Mouse (Mus musculus) CH12.LX (cell line): ENCODE results near the gene Plcb1. TPM values are rescaled to one million over a fixed set of nuclear protein-coding genes. Genes with fewer than 3 reads are reported as not detected.

Experiments used
- DNase-seq: peaks from one replicate; pipeline ENCODE4 v3.0.0-alpha.2; 2013; ENCODE audit errors: extremely low read depth
- H3K27ac ChIP-seq: 2 replicates; pipeline ENCODE4 v1.5.1; 2012; ENCODE audit warnings: low read depth, mild to moderate bottlenecking, control low read depth, moderate library complexity; ENCODE audit not compliant: insufficient read depth
- H3K27me3 ChIP-seq: replicated peaks from 2 replicates; pipeline ENCODE3; 2012; ENCODE audit warnings: inconsistent platforms
- H3K36me3 ChIP-seq, 2 experiments: replicated peaks in 1 of 2; 2 replicates each; pipeline versions ENCODE3 to v1.6.1; 2012; ENCODE audit warnings: inconsistent platforms in 1 of 2, low read length in 1 of 2, mild to moderate bottlenecking in 1 of 2, mixed read lengths in 1 of 2, moderate library complexity in 1 of 2; ENCODE audit not compliant: control insufficient read depth in 1 of 2, insufficient read depth in 1 of 2
- H3K4me1 ChIP-seq, 2 experiments: 2 replicates each; pipeline ENCODE4 v1.6.1; 2012; ENCODE audit warnings: inconsistent platforms in 1 of 2, moderate library complexity in 1 of 2; ENCODE audit not compliant: insufficient read depth in 2 of 2, control insufficient read depth in 1 of 2
- H3K4me2 ChIP-seq: 2 replicates; pipeline ENCODE4 v1.6.1; 2012; ENCODE audit warnings: low read depth, mild to moderate bottlenecking, control low read depth; ENCODE audit not compliant: poor library complexity, insufficient read depth, severe bottlenecking
- H3K4me3 ChIP-seq, 3 experiments: fragments of 150-350 bp in 1 of 3; sonication (generic) in 1 of 3; replicated peaks in 1 of 3; 2 replicates each; pipeline versions ENCODE3 to v1.5.1; 2011 to 2012; ENCODE audit warnings: low read depth in 2 of 3, low read length in 2 of 3, mild to moderate bottlenecking in 2 of 3, moderate library complexity in 2 of 3, control low read depth in 1 of 3, improper control_type of control experiment in 1 of 3, inconsistent platforms in 1 of 3, mixed read lengths in 1 of 3; ENCODE audit not compliant: poor library complexity in 1 of 3
- H3K79me2 ChIP-seq: replicated peaks from 2 replicates; pipeline ENCODE4 v1.6.1; 2012; ENCODE audit warnings: mild to moderate bottlenecking, moderate library complexity; ENCODE audit not compliant: control insufficient read depth, poor library complexity, insufficient read depth, severe bottlenecking; ENCODE audit errors: extremely low read depth
- H3K9ac ChIP-seq: 2 replicates; pipeline ENCODE4 v1.6.1; 2012; ENCODE audit warnings: low read depth, mild to moderate bottlenecking, control low read depth, moderate library complexity; ENCODE audit not compliant: insufficient read depth
- H3K9me3 ChIP-seq: replicated peaks from 2 replicates; pipeline ENCODE3; 2012; ENCODE audit warnings: low read length, inconsistent platforms, mixed read lengths
- CHD1 ChIP-seq: IDR thresholded peaks from 2 replicates; pipeline ENCODE4 v1.6.1; 2012; ENCODE audit warnings: low read depth, low read length, improper control_type of control experiment, inconsistent platforms
- CTCF ChIP-seq, 2 experiments: IDR thresholded peaks in 1 of 2; conservative IDR thresholded peaks in 1 of 2; 2 replicates each; pipeline ENCODE4 v1.5.1; 2011 to 2012; ENCODE audit warnings: low read depth in 2 of 2, low read length in 2 of 2, improper control_type of control experiment in 1 of 2, inconsistent platforms in 1 of 2, mild to moderate bottlenecking in 1 of 2, moderate library complexity in 1 of 2
- E2F4 ChIP-seq: IDR thresholded peaks from 2 replicates; pipeline ENCODE4 v1.6.1; 2011; ENCODE audit warnings: low read depth, low read length, improper control_type of control experiment; ENCODE audit not compliant: insufficient replicate concordance
- EP300 ChIP-seq: IDR thresholded peaks from 2 replicates; pipeline ENCODE4 v1.6.1; 2011; ENCODE audit warnings: low read length, improper control_type of control experiment
- IRF4 ChIP-seq: IDR thresholded peaks from 2 replicates; pipeline ENCODE4 v1.6.1; 2014; ENCODE audit warnings: low read depth, mild to moderate bottlenecking, inconsistent platforms, low read length, improper control_type of control experiment
- JUN ChIP-seq: IDR thresholded peaks from 2 replicates; pipeline ENCODE4 v1.6.1; 2011; ENCODE audit warnings: low read depth, mild to moderate bottlenecking, low read length, improper control_type of control experiment, moderate library complexity; ENCODE audit not compliant: insufficient read depth
- KAT2A ChIP-seq: IDR thresholded peaks from 2 replicates; pipeline ENCODE4 v1.6.1; 2012; ENCODE audit warnings: low read length, improper control_type of control experiment, inconsistent platforms; ENCODE audit not compliant: insufficient replicate concordance
- MAFK ChIP-seq: IDR thresholded peaks from 2 replicates; pipeline ENCODE4 v1.6.1; 2011; ENCODE audit warnings: low read length, improper control_type of control experiment; ENCODE audit not compliant: insufficient replicate concordance
- MAX ChIP-seq: IDR thresholded peaks from 2 replicates; pipeline ENCODE4 v1.6.1; 2011; ENCODE audit warnings: low read length, improper control_type of control experiment
- MEF2A ChIP-seq: IDR thresholded peaks from 2 replicates; pipeline ENCODE4 v1.6.1; 2014; ENCODE audit warnings: low read depth, mild to moderate bottlenecking, inconsistent platforms, low read length, improper control_type of control experiment, borderline replicate concordance
- MXI1 ChIP-seq: IDR thresholded peaks from 2 replicates; pipeline ENCODE4 v1.6.1; 2011; ENCODE audit warnings: mild to moderate bottlenecking, low read depth, low read length, improper control_type of control experiment
- POLR2A ChIP-seq: IDR thresholded peaks from 2 replicates; pipeline ENCODE4 v1.6.1; 2011; ENCODE audit warnings: low read depth, mild to moderate bottlenecking, improper control_type of control experiment, low read length
- POLR2AphosphoS2 ChIP-seq: IDR thresholded peaks from 2 replicates; pipeline ENCODE4 v1.6.1; 2011; ENCODE audit warnings: low read depth, low read length, improper control_type of control experiment
- SIN3A ChIP-seq: IDR thresholded peaks from 2 replicates; pipeline ENCODE4 v1.6.1; 2012; ENCODE audit warnings: low read length, improper control_type of control experiment, inconsistent platforms
- TBP ChIP-seq: conservative IDR thresholded peaks from 2 replicates; pipeline ENCODE4 v1.6.1; 2011; ENCODE audit warnings: low read depth, low read length, improper control_type of control experiment
- USF1 ChIP-seq: IDR thresholded peaks from 2 replicates; pipeline ENCODE4 v1.6.1; 2014; ENCODE audit warnings: low read depth, mild to moderate bottlenecking, inconsistent platforms, low read length, improper control_type of control experiment
- ZKSCAN1 ChIP-seq: IDR thresholded peaks from 2 replicates; pipeline ENCODE4 v1.6.1; 2012; ENCODE audit warnings: low read depth, inconsistent platforms, low read length, improper control_type of control experiment, borderline replicate concordance
- dilution Hi-C: fragments of 300-500 bp; cut with MboI; formaldehyde crosslinking; loops from 2 replicates; pipeline ENCODE4 v1.14.3; 2020; ENCODE audit warnings: low sequenced_read_pairs; ENCODE audit not compliant: extremely low pct_unique_long_range_greater_than_20kb, extremely low pct_ligation_motif_present
- in situ Hi-C: fragments of 300-500 bp; cut with MboI; formaldehyde crosslinking; loops from 3 replicates; pipeline ENCODE4 v1.14.3; 2019; ENCODE audit warnings: low sequenced_read_pairs, low pct_ligation_motif_present, low pct_unique_long_range_greater_than_20kb, mixed read lengths
- polyA plus RNA-seq: library from polyadenylated mRNA; unstranded; fragments of >175 nt; gene quantifications from 2 replicates; pipeline ENCODE4 v1.2.1, GENCODE M21; 2012; ENCODE audit warnings: low read depth; ENCODE audit not compliant: insufficient read length
- total RNA-seq, 2 experiments: library from RNA; depleted of rRNA; stranded (reverse); fragments of 300-350 nt in 1 of 2; fragments of >200 nt in 1 of 2; gene quantifications; 2 replicates each; pipeline ENCODE4 v1.2.3; 2012 to 2014

Gene Plcb1
- total and polyA plus RNA-seq, 3 experiments, result not detected

DNA sequence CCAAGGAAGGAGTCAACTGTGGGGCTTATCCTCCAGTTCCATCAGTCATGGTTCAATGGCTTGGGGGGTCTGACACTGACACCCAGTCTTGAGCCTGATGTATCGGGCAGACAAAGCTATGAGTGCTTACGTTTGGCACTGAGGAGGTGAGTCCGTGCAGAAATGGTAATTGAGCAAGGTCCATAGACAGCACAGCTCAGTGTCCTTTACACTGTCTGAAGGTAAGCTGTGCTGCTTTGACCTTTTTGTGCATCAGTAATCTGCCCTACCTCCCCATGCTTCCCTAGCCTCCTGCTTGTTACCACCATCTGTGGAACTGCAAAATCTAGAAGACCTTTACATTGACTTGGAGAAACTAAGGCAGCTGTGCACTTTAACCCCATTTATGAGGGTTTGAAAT, 127.7 kb downstream of the Plcb1 start:
- Histone ChIP-seq H3K36me3 (no peaks in the 10 kb centered on the region), H3K4me1 (no peaks in the 10 kb centered on the region), H3K79me2 (no peaks in the 10 kb centered on the region), H3K4me2 (no peak overlapping the region), H3K9me3 (peaks cover 59% of the 10 kb centered on the region), H3K27me3 (no peaks in the 10 kb centered on the region), H3K9ac (no peak overlapping the region), H3K27ac (no peak overlapping the region), H3K4me3 (no peak overlapping the region)
- dilution Hi-C loops (no loop called here), in situ Hi-C loops (no loop called here)
- no peak for TF ChIP-seq ZKSCAN1
- no peak for TF ChIP-seq MEF2A
- TF ChIP-seq MAX, result no peak
- TF ChIP-seq POLR2A, result no peak
- DNase-seq, result no peak

DNA sequence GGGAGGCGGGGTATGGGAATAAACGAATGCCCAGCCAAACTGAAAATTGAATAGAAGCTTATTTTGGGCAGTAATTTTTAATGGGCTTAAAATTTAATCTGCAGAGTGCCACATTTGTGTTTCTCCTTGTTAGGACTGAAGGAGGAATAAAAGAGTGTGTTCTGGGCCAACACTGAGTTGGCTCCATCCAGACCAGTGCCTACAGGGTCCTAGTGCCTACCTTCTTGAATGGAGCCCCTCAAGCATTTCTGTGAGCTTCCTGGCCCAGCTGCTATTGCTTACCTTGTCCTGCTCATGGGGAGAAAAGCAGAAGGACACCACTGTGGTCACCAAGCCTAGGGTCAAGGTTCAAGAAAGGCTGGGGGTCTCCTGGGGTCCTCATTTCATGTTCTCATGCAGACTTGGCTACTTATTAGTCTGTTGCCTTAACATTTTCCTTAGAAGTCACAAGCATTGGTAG, 128.3 kb downstream of the Plcb1 start:
- no peak overlapping the region for H3K27ac ChIP-seq
- H3K4me3 ChIP-seq, result no peak overlapping the region
- dilution Hi-C loops (no loop called here), in situ Hi-C loops (no loop called here)
- DNase-seq, result no peak
- H3K36me3 ChIP-seq, result no peaks in the 10 kb centered on the region
- TF ChIP-seq KAT2A, result no peak
- no peak for TF ChIP-seq SIN3A
- TF ChIP-seq CHD1, result no peak
- TF ChIP-seq USF1, result no peak
- no peak for TF ChIP-seq EP300
- TF ChIP-seq ZKSCAN1, result no peak
- no peak for TF ChIP-seq MXI1
- TF ChIP-seq CTCF (conservative IDR thresholded peaks at IDR 0.05 in 1 of 2, IDR thresholded peaks at IDR 0.05 in 1 of 2; ENCODE audit: low read depth in 2 of 2, low read length in 2 of 2), result no peak
- TF ChIP-seq POLR2AphosphoS2, result no peak
- TF ChIP-seq E2F4, result no peak
- TF ChIP-seq MAFK, result no peak
- no peak for TF ChIP-seq TBP
- no peak for TF ChIP-seq JUN
- TF ChIP-seq MAX, result no peak
- TF ChIP-seq IRF4, result no peak
- H3K27me3 ChIP-seq, result no peaks in the 10 kb centered on the region
- H3K9ac ChIP-seq, result no peak overlapping the region
- H3K79me2 ChIP-seq, result no peaks in the 10 kb centered on the region
- no peaks in the 10 kb centered on the region for H3K4me1 ChIP-seq
- H3K9me3 ChIP-seq, result peaks cover 59% of the 10 kb centered on the region
- no peak overlapping the region for H3K4me2 ChIP-seq
